Mouse (Mus musculus): ENCODE data around the gene Myoc.

DNA sequence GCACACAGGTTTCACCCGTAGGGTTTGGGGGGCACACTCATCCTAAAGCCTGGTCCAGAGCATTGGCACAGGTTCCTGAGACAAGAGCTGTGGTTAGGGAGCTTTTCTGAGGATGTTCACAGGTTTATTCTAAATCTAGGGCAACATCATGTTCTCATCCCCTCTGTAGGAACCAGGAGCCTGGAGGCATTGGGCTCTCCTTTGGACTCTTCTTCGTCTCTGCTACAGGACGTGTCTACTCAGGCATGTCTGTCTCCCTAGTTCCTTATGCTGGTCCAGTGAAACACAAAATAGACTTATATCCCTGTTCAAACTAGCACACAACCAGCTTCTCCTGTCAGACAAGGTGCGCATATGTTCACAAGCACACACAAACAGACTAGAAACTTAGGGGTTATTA lies 420 bp upstream of the Myoc start:
- no peak for TF ChIP-seq CTCF (IDR thresholded peaks at IDR 0.05; ENCODE audit: low read depth)
- no peak for TF ChIP-seq EP300 (IDR thresholded peaks at IDR 0.05; ENCODE audit: low read depth)
